Mouse (Mus musculus) cortical plate, adult 2 months (tissue): ENCODE measurements around the gene Btk. TPM values are rescaled to one million over a fixed set of nuclear protein-coding genes. Genes with fewer than 3 reads are reported as not detected.
"Not testable (repeated sequence)": the region's sequence is repeated elsewhere in the genome, so short reads cannot be mapped to it uniquely, and the experiment has no call there.

Source experiments
- H3K27ac ChIP-seq: fragments of 200-500 bp; 2 replicates; pipeline ENCODE4 v1.5.1; 2012; ENCODE audit warnings: low read length, control low read depth, inconsistent platforms; ENCODE audit not compliant: insufficient read depth
- H3K4me1 ChIP-seq: fragments of 200-500 bp; 2 replicates; pipeline ENCODE4 v1.6.1; 2011; ENCODE audit warnings: low read length; ENCODE audit not compliant: control insufficient read depth, insufficient read depth
- H3K4me3 ChIP-seq: fragments of 200-500 bp; 2 replicates; pipeline ENCODE4 v1.5.1; 2011; ENCODE audit warnings: mild to moderate bottlenecking, low read length, control low read depth; ENCODE audit not compliant: insufficient read depth
- CTCF ChIP-seq: fragments of 200-500 bp; IDR thresholded peaks from 2 replicates; pipeline ENCODE4 v1.5.1; 2011; ENCODE audit warnings: mild to moderate bottlenecking, control low read depth, low read length; ENCODE audit not compliant: insufficient read depth; ENCODE audit errors: extremely low read depth
- POLR2A ChIP-seq: fragments of 200-500 bp; IDR thresholded peaks from 2 replicates; pipeline ENCODE4 v1.6.1; 2011; ENCODE audit warnings: mild to moderate bottlenecking, low read length, control low read depth; ENCODE audit not compliant: insufficient read depth; ENCODE audit errors: extremely low read depth
- polyA plus RNA-seq: library from polyadenylated mRNA; depleted of rRNA; stranded (reverse); fragments of >200 nt; gene quantifications from 2 replicates; pipeline ENCODE4 v1.2.3, GENCODE M21; 2012

Btk gene
- polyA plus RNA-seq, 1 experiment = 0.94 TPM

- Histone ChIP-seq H3K4me3 (no peak overlapping the region), H3K4me1 (no peaks in the 10 kb centered on the region), H3K27ac (no peak overlapping the region)
- TF ChIP-seq POLR2A = no peak
- TF ChIP-seq CTCF = no peak
These were observed 36.0 kb downstream of the Btk start for GRCm38 (mm10) chrX:134547330-134547729.

- Histone ChIP-seq H3K4me3 (peak overlapping the region; percentile 94), H3K4me1 (no peaks in the 10 kb centered on the region), H3K27ac (peak overlapping the region; percentile 93; the same call in 1 of the 2 replicates)
- TF ChIP-seq POLR2A (no peak), CTCF (no peak)
These were observed 41.4 kb downstream of the Btk start for GRCm38 (mm10) chrX:134541955-134542308.

- H3K27ac ChIP-seq = peak within 1 kb of the TSS; percentile 93
- TF ChIP-seq POLR2A (no peak), CTCF (no peak)
These were observed 42.0 kb downstream of the Btk start, which contains the start of gene Timm8a1 for GRCm38 (mm10) chrX:134541145-134541954. TSS of gene Timm8a1 (minus strand) at chrX:134541865.

GRCm38 (mm10) chrX:134540414-134541135 lies 42.8 kb downstream of the Btk start:
- TF ChIP-seq CTCF (no peak), POLR2A (no peak)
- Histone ChIP-seq H3K27ac (no peak overlapping the region), H3K4me3 (peak overlapping the region; percentile 94), H3K4me1 (no peaks in the 10 kb centered on the region)

More at GRCm38 (mm10) chrX:134541145-134541954, 42.0 kb downstream of the Btk start, which contains the start of gene Timm8a1:
- no peaks in the 10 kb centered on the region for H3K4me1 ChIP-seq
- H3K4me3 ChIP-seq = peak within 1 kb of the TSS; percentile 94

- TF ChIP-seq CTCF = 0 out of 2 replicates have a peak, but pooled peaks have one; percentile 0
- H3K4me3 ChIP-seq, H3K4me1 ChIP-seq, H3K27ac ChIP-seq: not testable (repeated sequence)
These were observed 43.6 kb downstream of the Btk start for GRCm38 (mm10) chrX:134539795-134540194.

- no peak overlapping the region for H3K4me3 ChIP-seq
- H3K4me1 ChIP-seq = no peaks in the 10 kb centered on the region
- no peak overlapping the region for H3K27ac ChIP-seq
- no peak for TF ChIP-seq CTCF
- no peak for TF ChIP-seq POLR2A
These were observed 50.0 kb downstream of the Btk start for GRCm38 (mm10) chrX:134533346-134533745.

GRCm38 (mm10) chrX:134525260-134525659 lies 58.1 kb downstream of the Btk start:
- Histone ChIP-seq H3K4me3 (no peak overlapping the region), H3K4me1 (no peaks in the 10 kb centered on the region), H3K27ac (no peak overlapping the region)
- no peak for TF ChIP-seq CTCF
- TF ChIP-seq POLR2A = no peak

- TF ChIP-seq POLR2A (no peak), CTCF (no peak)
- Histone ChIP-seq H3K27ac (no peak overlapping the region), H3K4me3 (no peak overlapping the region), H3K4me1 (no peaks in the 10 kb centered on the region)
These were observed 59.6 kb downstream of the Btk start for GRCm38 (mm10) chrX:134523772-134524171.

- no peak for TF ChIP-seq POLR2A
- TF ChIP-seq CTCF = peak; percentile 44
- Histone ChIP-seq H3K27ac (no peak overlapping the region), H3K4me1 (no peaks in the 10 kb centered on the region), H3K4me3 (no peak overlapping the region)
These were observed 73.9 kb downstream of the Btk start for GRCm38 (mm10) chrX:134509473-134509872.
